Mouse (Mus musculus): ENCODE results near the gene Samt3.

The Samt3 gene

GRCm38 (mm10) chrX:86043899-86044298 is at the start of gene Samt3:
TSS of gene Samt3 (plus strand) at chrX:86044199.
- no peak for DNase-seq

GRCm38 (mm10) chrX:86016591-86016990 is 27.4 kb upstream of the Samt3 start:
- DNase-seq: no peak

- DNase-seq: no peak
These were observed 44.7 kb downstream of the Samt3 start for GRCm38 (mm10) chrX:86088672-86089071.
